Mouse (Mus musculus): ENCODE measurements around the gene Fshb. TPM values are rescaled to one million over a fixed set of nuclear protein-coding genes. Genes with fewer than 3 reads are reported as not detected.

The Fshb gene
- not detected in 4 replicates for total RNA-seq (2023)

DNA sequence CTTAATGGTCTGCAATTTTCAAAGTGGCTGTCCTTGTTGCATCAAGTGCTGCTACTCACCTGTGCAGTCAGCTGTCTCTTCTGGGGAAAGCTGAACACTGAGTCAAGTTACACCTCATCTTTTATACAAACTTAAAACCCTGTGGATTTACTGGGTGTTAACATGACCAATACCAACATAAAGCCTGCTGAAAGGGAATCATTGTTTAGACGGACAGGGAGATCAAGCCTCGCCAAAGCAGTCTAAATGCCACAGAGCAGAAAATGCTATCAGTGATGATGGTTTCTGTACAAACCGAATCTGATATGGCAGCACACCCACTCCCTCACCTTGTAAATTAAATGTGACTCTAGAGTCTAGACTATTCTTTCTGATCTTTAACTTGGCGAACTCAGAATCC is at the start of gene Fshb:
Gene Fshb (minus strand): TSS at position 101 of the 400 bp plus-strand sequence.

Other genes with a start within 250 kb of the Fshb start
- 11.9 to 18.4 TPM (median 14.2 TPM) in 4 replicates for gene Arl14ep, start 85.2 kb downstream of the Fshb start, total RNA-seq (2023)
- not detected in 4 replicates for gene Kcna4, start 231.0 kb upstream of the Fshb start, total RNA-seq (2023)

All from B cell, adult 62 days (primary cell).